Mouse (Mus musculus) heart, adult 18-20 months (tissue): Measurements from ENCODE around the gene Tmem163. TPM values are rescaled to one million over a fixed set of nuclear protein-coding genes. Genes with fewer than 3 reads are reported as not detected.

ENCODE experiments used
- DNase-seq, 2 experiments: peaks; one replicate each; pipeline ENCODE4 v3.0.0; 2021 to 2022; ENCODE audit warnings: mixed read lengths in 1 of 2
- long read RNA-seq, 2 experiments: library from polyadenylated mRNA; stranded (forward); transcript quantifications; one replicate each; pipeline ENCODE4 v2.0.0; 2021
- total RNA-seq, 2 experiments: library from RNA; stranded (reverse); gene quantifications; 2 replicates each; pipeline ENCODE4 v1.2.3; 2021

The Tmem163 gene
- total RNA-seq = 1 to 10 TPM; 6.3 to 7.8 TPM
- long read RNA-seq, experiment 1, transcript Tmem163-205 (8 exons, 3,488 nt) = major isoform, 6 of 9 reads
- long read RNA-seq, experiment 1, partial matches to known transcripts = 0 of 9 reads
- long read RNA-seq, experiment 1, other reads (novel, unspliced or antisense) = 3 of 9 reads
- long read RNA-seq, experiment 2, partial matches to known transcripts = 0 of 4 reads
- long read RNA-seq, experiment 2, other reads (novel, unspliced or antisense) = 0 of 4 reads

GRCm38 (mm10) chr1:127679498-127680133, at the start of gene Tmem163:
TSS of gene Tmem163 (minus strand) at chr1:127679548.
- DNase-seq = peak; percentile 14 to 26

DNA sequence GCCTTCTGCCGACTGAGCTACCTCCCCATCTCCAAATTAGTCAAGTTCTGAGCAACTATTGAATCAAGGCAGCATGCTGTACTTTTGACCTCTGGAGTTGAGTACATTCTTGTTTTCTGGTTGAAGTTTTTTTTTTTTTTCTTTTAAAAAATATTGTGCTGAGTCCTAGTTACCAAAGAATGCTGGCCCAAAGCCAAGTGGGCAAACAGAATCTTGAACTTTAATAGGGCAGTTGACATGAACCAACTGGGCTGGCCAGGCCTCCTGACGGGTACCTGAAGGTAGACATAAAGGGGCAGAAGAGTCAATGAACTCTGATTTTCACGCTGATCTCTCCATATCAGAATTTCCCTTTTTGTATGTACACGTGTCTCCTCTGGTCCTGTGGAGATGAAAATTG, 49.7 kb upstream of the Tmem163 start, which contains the start of gene Acmsd:
TSS of gene Acmsd (plus strand) at position 318 of the 400 bp plus-strand sequence.
- no peak for DNase-seq

GRCm38 (mm10) chr1:127723596-127723995, 44.2 kb upstream of the Tmem163 start:
- DNase-seq = no peak

- DNase-seq = no peak
Measured at GRCm38 (mm10) chr1:127718290-127718689, 38.9 kb upstream of the Tmem163 start.

DNA sequence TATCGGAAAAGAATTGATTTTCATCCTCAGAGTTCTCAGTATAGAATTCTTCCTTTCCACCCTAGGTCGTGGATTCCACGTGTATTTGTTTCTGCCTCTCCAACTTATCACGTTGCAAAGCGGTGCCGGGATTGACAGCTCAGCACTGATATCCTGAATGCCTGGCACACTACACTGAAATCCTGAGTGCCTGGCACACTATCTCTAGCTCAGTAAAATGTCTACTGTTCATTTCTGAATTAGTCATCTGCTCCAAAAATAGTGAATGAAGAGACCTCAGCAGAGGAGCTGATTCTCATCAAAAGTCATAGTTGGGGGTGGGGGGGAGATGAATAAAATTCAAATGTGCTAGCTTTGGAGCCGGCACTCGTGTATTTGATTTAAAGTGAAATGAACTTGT, 37.1 kb upstream of the Tmem163 start:
- DNase-seq = peak; percentile 27 to 62

GRCm38 (mm10) chr1:127706269-127706668, 26.9 kb upstream of the Tmem163 start:
- no peak for DNase-seq

GRCm38 (mm10) chr1:127702187-127702586, 22.8 kb upstream of the Tmem163 start:
- no peak for DNase-seq

DNA sequence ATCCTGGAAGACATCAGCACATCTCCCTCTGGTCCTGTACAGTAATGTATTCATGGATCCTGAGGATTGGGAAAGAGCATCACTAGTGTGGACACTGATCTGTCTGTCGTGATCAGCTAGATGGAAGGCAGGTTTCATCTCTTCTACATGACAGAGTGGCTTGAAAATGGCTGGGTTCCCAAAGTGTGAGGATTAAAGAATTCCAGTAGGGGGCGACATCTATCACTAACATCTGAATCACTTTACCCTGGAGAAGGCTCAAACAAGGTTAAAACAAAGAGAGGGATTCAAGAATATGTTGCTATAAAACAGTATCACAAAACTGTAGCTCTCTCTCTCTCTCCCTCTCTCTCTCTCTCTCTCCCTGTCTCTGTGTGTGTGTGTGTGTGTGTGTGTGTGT, 17.2 kb upstream of the Tmem163 start:
- peak in 1 of 2 experiments; percentile 20 for DNase-seq

- peak; percentile 3 to 24 for DNase-seq
Measured at GRCm38 (mm10) chr1:127677661-127678580, 1.4 kb downstream of the Tmem163 start.

- peak in 1 of 2 experiments; percentile 7 for DNase-seq
Measured at GRCm38 (mm10) chr1:127677131-127677631, 2.2 kb downstream of the Tmem163 start.

GRCm38 (mm10) chr1:127676516-127677099, 2.7 kb downstream of the Tmem163 start:
- DNase-seq = no peak

DNA sequence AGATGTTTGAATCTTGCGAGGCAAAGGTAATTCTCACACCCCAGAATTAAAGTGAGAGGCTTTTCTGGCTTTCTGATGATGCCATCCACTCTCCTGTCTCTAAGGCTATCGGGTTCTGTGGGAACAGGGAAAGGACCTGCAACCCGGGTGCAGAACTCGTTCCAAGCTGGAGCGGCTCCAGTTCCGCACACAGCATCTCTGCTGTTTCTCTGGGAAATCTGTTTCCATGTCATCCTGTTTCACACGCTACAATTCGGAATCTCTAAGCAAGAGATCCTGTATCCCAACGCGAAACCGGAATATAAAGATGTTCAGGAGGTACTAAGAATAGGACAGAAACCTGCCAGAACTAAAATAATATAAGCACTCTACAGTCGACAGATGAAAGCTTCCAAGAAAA, 3.2 kb downstream of the Tmem163 start:
- DNase-seq = no peak

DNA sequence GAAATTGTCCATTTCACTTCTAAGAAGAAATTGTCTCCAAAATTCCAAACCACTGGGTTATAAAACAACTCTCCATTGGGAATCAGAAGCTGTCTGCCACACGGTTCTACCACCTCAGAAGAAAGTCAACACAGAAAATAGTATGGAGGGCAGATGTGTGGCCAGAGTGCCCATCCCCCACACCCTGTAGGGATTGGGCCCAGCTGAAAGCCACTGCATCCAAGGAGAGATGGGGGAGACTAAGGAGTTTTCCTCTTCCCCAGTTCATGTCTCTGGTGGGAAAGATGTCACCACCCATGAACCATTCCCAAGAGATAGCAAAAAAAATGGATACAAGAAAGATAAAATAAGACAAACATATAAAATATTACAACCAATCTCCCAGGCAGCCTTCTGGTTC, 4.1 kb downstream of the Tmem163 start:
- DNase-seq = no peak

GRCm38 (mm10) chr1:127673221-127674050, 5.9 kb downstream of the Tmem163 start:
- DNase-seq = no peak

GRCm38 (mm10) chr1:127668161-127668560, 11.2 kb downstream of the Tmem163 start:
- no peak for DNase-seq

GRCm38 (mm10) chr1:127667110-127667860, 12.1 kb downstream of the Tmem163 start:
- DNase-seq = no peak

GRCm38 (mm10) chr1:127666221-127666620, 13.1 kb downstream of the Tmem163 start:
- DNase-seq = no peak

GRCm38 (mm10) chr1:127662385-127663068, 16.8 kb downstream of the Tmem163 start:
- no peak for DNase-seq

GRCm38 (mm10) chr1:127661118-127662012, 18.0 kb downstream of the Tmem163 start:
- DNase-seq = no peak
